Mouse (Mus musculus): ENCODE data around the gene Cd151.

DNA sequence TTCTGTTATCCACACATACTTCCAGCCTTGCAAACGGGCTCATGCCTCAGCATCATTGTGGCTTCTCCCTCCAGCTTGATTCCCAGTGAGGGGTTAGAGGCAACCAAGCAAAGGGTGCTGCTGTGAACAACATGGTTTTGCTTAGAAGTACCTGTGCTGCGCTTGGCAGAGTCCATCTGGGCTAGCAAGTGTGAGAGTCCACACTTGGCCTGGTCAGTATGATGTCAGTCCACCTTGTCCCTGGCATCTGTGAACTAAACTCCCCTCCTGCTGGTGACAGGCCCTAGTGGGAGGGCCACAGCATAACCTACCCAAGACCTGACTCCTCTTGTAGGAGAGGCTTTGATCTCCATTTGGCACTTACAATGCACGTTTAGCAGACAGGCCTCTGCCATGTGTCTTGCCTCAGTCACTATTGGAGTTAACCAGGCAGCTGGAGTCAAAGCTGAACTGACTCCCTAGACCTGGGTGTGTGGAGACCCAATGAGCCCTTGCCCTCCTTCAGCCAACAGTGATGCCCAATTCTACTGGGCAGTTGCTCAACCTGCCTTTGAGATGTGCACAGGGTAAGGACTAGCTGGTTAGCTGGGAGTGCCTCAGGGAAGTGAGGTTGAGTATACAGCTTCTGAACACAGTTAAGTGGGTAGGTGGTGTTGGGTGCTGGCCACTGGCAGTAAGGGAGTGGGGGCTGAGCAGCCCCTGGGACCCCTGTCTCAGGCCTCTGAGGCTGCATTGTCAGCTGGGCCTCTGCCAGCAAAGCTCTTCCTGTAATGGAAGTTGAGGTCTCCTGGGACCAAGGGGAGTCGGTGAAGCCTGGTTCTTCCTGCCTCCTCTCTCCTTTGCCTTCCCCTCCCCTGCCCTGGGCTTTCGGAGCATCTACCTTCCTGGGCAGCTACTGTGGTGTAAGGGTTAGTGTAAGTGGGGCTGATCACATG, 17.3 kb downstream of the Cd151 start:
- TF ChIP-seq POLR2A (IDR thresholded peaks at IDR 0.05; ENCODE audit: borderline replicate concordance, extremely low read depth, low read depth, low read length) (no peak), CTCF (IDR thresholded peaks at IDR 0.05; ENCODE audit: insufficient read depth, low read length) (no peak)

Measured in lung, adult 2 months (tissue).